Mouse (Mus musculus) MEL (cell line): ENCODE measurements around the gene Myo1a. TPM values are rescaled to one million over a fixed set of nuclear protein-coding genes. Genes with fewer than 3 reads are reported as not detected.

Source experiments
- DNase-seq: peaks from one replicate; pipeline ENCODE4 v3.0.0; 2011; ENCODE audit warnings: low read depth, low spot score
- H3K27ac ChIP-seq: 2 replicates; pipeline ENCODE4 v1.5.1; 2012; ENCODE audit warnings: low read depth, mild to moderate bottlenecking, control low read depth, low read length, moderate library complexity; ENCODE audit not compliant: control insufficient read depth
- H3K27me3 ChIP-seq, 2 experiments: fragments of 150-350 bp in 1 of 2; sonication (generic) in 1 of 2; 2 replicates each; pipeline ENCODE4 v1.6.1; 2012; ENCODE audit warnings: low read length in 2 of 2, mild to moderate bottlenecking in 2 of 2, improper control_type of control experiment in 1 of 2, moderate library complexity in 1 of 2; ENCODE audit not compliant: insufficient read depth in 2 of 2, control insufficient read depth in 1 of 2
- H3K36me3 ChIP-seq, 2 experiments: 2 replicates each; pipeline ENCODE4 v1.6.1; 2012 to 2014; ENCODE audit warnings: low read length in 2 of 2, improper control_type of control experiment in 1 of 2, inconsistent platforms in 1 of 2, mild to moderate bottlenecking in 1 of 2; ENCODE audit not compliant: insufficient read depth in 2 of 2, control insufficient read depth in 1 of 2
- H3K4me1 ChIP-seq, 2 experiments: fragments of 150-350 bp in 1 of 2; sonication (generic) in 1 of 2; 2 replicates each; pipeline ENCODE4 v1.6.1; 2012; ENCODE audit warnings: low read length in 2 of 2, improper control_type of control experiment in 1 of 2, mild to moderate bottlenecking in 1 of 2; ENCODE audit not compliant: insufficient read depth in 2 of 2, control insufficient read depth in 1 of 2
- H3K4me3 ChIP-seq, 2 experiments: fragments of 150-350 bp in 1 of 2; sonication (generic) in 1 of 2; 2 replicates each; pipeline ENCODE4 v1.5.1; 2012; ENCODE audit warnings: low read depth in 2 of 2, low read length in 2 of 2, mild to moderate bottlenecking in 2 of 2, moderate library complexity in 2 of 2, control low read depth in 1 of 2, improper control_type of control experiment in 1 of 2; ENCODE audit not compliant: control insufficient read depth in 1 of 2, insufficient read depth in 1 of 2
- H3K79me2 ChIP-seq: 2 replicates; pipeline ENCODE4 v1.6.1; 2012; ENCODE audit warnings: mild to moderate bottlenecking, low read length, moderate library complexity; ENCODE audit not compliant: control insufficient read depth, poor library complexity, insufficient read depth
- H3K9ac ChIP-seq: 2 replicates; pipeline ENCODE4 v1.6.1; 2012; ENCODE audit warnings: low read depth, mild to moderate bottlenecking, control low read depth, low read length, moderate library complexity; ENCODE audit not compliant: control insufficient read depth, poor library complexity, severe bottlenecking
- H3K9me3 ChIP-seq: fragments of 150-350 bp; sonication (generic); replicated peaks from 2 replicates; pipeline ENCODE4 v1.6.1; 2012; ENCODE audit warnings: mild to moderate bottlenecking, low read length, improper control_type of control experiment, moderate library complexity; ENCODE audit not compliant: insufficient read depth
- BHLHE40 ChIP-seq: IDR thresholded peaks from 2 replicates; pipeline ENCODE4 v1.6.1; 2012; ENCODE audit warnings: low read depth, mild to moderate bottlenecking, inconsistent platforms, low read length, improper control_type of control experiment, borderline replicate concordance
- CTCF ChIP-seq, 3 experiments: IDR thresholded peaks in 2 of 3; conservative IDR thresholded peaks in 1 of 3; 2 replicates each; pipeline ENCODE4 v1.5.1; 2011 to 2012; ENCODE audit warnings: low read length in 3 of 3, low read depth in 2 of 3, mild to moderate bottlenecking in 2 of 3, improper control_type of control experiment in 1 of 3, inconsistent platforms in 1 of 3, mixed read lengths in 1 of 3, moderate library complexity in 1 of 3; ENCODE audit not compliant: control insufficient read depth in 1 of 3, insufficient read depth in 1 of 3, poor library complexity in 1 of 3, severe bottlenecking in 1 of 3
- ELF1 ChIP-seq: IDR thresholded peaks from 2 replicates; pipeline ENCODE4 v1.6.1; 2014; ENCODE audit warnings: low read depth, mild to moderate bottlenecking, inconsistent platforms, low read length, improper control_type of control experiment, moderate library complexity
- ETS1 ChIP-seq: IDR thresholded peaks from 2 replicates; pipeline ENCODE4 v1.6.1; 2012; ENCODE audit warnings: low read depth, mild to moderate bottlenecking, inconsistent platforms, low read length, improper control_type of control experiment, moderate library complexity
- HCFC1 ChIP-seq: IDR thresholded peaks from 2 replicates; pipeline ENCODE4 v1.6.1; 2012; ENCODE audit warnings: low read depth, mild to moderate bottlenecking, inconsistent platforms, low read length, improper control_type of control experiment, moderate library complexity
- KAT2A ChIP-seq: conservative IDR thresholded peaks from 2 replicates; pipeline ENCODE4 v1.6.1; 2012; ENCODE audit warnings: low read depth, low read length, improper control_type of control experiment, inconsistent platforms
- MAZ ChIP-seq: IDR thresholded peaks from 2 replicates; pipeline ENCODE4 v1.6.1; 2012; ENCODE audit warnings: low read depth, mild to moderate bottlenecking, inconsistent platforms, low read length, improper control_type of control experiment
- MXI1 ChIP-seq: IDR thresholded peaks from 2 replicates; pipeline ENCODE4 v1.6.1; 2011; ENCODE audit warnings: mild to moderate bottlenecking, low read depth, low read length, improper control_type of control experiment
- NELFE ChIP-seq: IDR thresholded peaks from 2 replicates; pipeline ENCODE4 v1.6.1; 2011; ENCODE audit warnings: low read depth, low read length, improper control_type of control experiment
- SIN3A ChIP-seq: IDR thresholded peaks from 2 replicates; pipeline ENCODE4 v1.6.1; 2012; ENCODE audit warnings: low read length, improper control_type of control experiment, inconsistent platforms
- TAL1 ChIP-seq: IDR thresholded peaks from 2 replicates; pipeline ENCODE4 v1.6.1; 2012; ENCODE audit warnings: mild to moderate bottlenecking, inconsistent platforms, low read length, moderate library complexity, mixed read lengths
- TBP ChIP-seq: IDR thresholded peaks from 2 replicates; pipeline ENCODE4 v1.8.0; 2011; ENCODE audit warnings: low read depth, low read length, improper control_type of control experiment
- ZKSCAN1 ChIP-seq: IDR thresholded peaks from 2 replicates; pipeline ENCODE4 v1.6.1; 2012; ENCODE audit warnings: low read depth, mild to moderate bottlenecking, inconsistent platforms, low read length, improper control_type of control experiment, moderate library complexity
- polyA plus RNA-seq, 2 experiments: library from polyadenylated mRNA; stranded (reverse) in 1 of 2; unstranded in 1 of 2; fragments of >175 nt in 1 of 2; fragments of >200 nt in 1 of 2; gene quantifications; 2 replicates each; pipeline versions ENCODE4 v1.2.1 to v1.2.4; 2012; ENCODE audit warnings: low replicate concordance in 2 of 2, low read depth in 1 of 2; ENCODE audit not compliant: insufficient read length in 2 of 2, insufficient read depth in 1 of 2, missing spikeins in 1 of 2
- total RNA-seq: library from RNA; depleted of rRNA; stranded (reverse); fragments of 300-350 nt; gene quantifications from 2 replicates; pipeline ENCODE4 v1.2.3, GENCODE M21; 2012

Gene Myo1a
- total and polyA plus RNA-seq, 3 experiments: 0.08 to 0.33 TPM; not detected in 1

DNA sequence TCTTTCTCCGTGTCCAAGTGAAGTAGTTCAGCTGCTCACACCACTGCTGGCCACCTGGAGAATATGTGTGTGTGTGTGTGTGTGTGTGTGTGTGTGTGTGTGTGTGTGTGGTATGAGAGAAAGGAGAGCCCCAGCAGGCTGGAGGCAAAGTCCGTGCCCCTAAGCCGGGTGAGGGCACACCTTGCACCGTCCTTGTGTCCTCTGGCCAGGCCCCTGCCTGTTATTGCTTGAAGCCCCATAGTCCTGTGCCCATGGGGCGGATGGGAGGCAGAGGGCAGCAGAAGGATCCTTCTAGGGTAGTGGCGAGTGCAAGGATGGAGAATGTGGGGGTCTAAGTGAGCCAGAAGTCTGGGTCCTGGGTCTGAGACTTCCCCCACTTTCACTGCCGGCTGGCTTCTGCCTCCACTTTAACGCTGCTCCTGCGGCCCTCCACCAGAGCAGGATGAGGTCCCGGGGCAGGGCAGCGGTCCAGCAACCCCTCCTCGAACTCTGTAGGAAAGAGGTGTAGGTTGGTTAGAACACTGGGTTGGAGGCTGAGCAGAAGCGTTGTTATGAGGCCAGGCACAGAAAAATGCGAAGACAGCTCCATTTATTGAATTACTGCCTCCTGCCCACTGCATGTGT, 43.6 kb upstream of the Myo1a start:
- peaks cover 3 to 39% of the 10 kb centered on the region in 2 experiments; a peak in 3 of 4 replicates for H3K4me1 ChIP-seq
- H3K9ac ChIP-seq: peak overlapping the region; percentile 24
- H3K9me3 ChIP-seq: no peaks in the 10 kb centered on the region
- peak overlapping the region; percentile 21; the same call in 1 of the 2 replicates for H3K27ac ChIP-seq
- TF ChIP-seq ZKSCAN1 (no peak), ETS1 (no peak), CTCF (IDR thresholded peaks at IDR 0.05 in 2 of 3, conservative IDR thresholded peaks at IDR 0.05 in 1 of 3; ENCODE audit: control insufficient read depth in 1 of 3, insufficient read depth in 1 of 3, low read depth in 2 of 3, low read length in 3 of 3, poor library complexity in 1 of 3, severe bottlenecking in 1 of 3) (no peak), TAL1 (no peak), KAT2A (no peak), TBP (no peak)
- TF ChIP-seq, all 39 proteins: peak for 0
- H3K36me3 ChIP-seq: peaks cover 0 to 25% of the 10 kb centered on the region in 2 experiments; a peak in 2 of 4 replicates
- H3K4me3 ChIP-seq: no peak overlapping the region
- H3K27me3 ChIP-seq: no peaks in the 10 kb centered on the region
- H3K79me2 ChIP-seq: peaks cover 22% of the 10 kb centered on the region
- no peak for DNase-seq

DNA sequence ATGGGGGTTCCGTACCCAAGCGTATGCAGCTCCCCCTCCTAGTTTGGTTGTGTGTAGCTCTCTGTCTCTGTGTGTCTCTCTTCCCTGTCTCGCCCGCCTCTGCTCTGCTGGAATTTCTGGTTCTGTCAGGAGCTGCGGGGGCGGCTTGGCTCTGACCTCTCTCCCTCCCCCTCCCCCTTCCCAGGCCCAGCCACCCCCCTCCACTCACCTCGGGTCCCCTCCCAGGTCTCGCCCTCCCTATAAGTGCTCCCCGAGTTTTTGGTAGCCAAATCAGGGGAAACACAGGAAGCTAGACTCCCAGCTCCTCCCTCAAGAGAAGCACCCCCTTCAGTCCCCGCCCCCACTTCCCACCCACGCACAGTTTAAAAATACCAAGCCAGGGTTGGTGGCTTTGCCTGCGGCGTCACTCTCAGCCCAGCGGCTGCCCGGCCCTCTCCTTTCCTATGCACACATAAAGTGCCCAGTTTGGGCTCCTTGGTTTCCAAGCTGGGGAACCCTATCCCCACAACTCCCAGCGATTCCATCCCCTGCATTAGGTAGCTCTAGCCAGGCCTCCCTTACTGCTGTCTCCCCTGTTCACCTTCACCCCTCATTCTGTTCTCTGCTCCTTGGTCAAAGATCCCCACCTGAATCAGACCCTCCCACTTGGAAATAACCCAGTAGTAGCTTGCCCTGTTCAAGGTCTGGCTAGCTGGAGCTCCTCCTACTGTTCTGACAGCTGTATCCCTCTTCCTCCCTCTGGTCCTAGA, 42.9 kb upstream of the Myo1a start:
- Histone ChIP-seq H3K36me3 (peaks cover 0 to 25% of the 10 kb centered on the region in 2 experiments; a peak in 2 of 4 replicates), H3K4me3 (no peak overlapping the region), H3K27me3 (no peaks in the 10 kb centered on the region), H3K4me1 (peaks cover 3 to 39% of the 10 kb centered on the region in 2 experiments; a peak in 3 of 4 replicates), H3K9ac (peak overlapping the region; percentile 44), H3K9me3 (no peaks in the 10 kb centered on the region), H3K79me2 (peaks cover 22% of the 10 kb centered on the region), H3K27ac (peak overlapping the region; percentile 30)
- TF ChIP-seq MAZ (0 out of 2 replicates have a peak, but pooled peaks have one; percentile 41), ELF1 (no peak), HCFC1 (no peak), BHLHE40 (no peak), MXI1 (0 out of 2 replicates have a peak, but pooled peaks have one; percentile 16), SIN3A (peak; percentile 46)
- peak; percentile 85 for DNase-seq

DNA sequence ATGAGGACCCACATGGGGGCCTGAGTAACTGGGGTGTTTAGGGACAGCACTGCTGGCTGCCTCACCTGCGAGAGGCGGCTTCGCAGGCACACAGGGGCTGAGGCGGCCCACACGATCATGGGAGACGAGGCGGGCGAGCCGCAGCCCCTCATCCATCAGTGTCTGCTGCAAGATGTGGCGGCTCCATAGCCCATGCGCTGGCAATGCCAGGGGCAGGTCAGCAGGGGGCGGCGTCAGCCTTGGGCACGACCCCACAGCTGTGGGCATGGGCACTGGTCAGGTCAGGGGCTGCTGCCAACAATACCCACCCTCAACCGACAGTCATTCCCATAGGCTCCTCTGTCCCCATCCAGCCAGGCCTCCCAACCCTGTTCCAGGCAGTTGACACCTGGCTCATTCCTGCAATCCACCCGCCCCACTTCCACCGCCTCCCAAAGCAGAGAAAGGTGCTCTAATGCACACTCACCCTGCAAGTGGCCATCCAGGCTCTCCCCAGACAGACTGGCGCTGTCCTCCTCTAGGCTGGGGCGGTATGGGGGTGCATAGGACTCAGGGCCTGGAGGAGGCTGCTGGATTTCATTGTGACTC, 42.2 kb upstream of the Myo1a start:
- H3K27me3 ChIP-seq: no peaks in the 10 kb centered on the region
- TF ChIP-seq SIN3A: no peak
- no peak for TF ChIP-seq NELFE
- no peak for TF ChIP-seq ZKSCAN1
- peak; percentile 45 to 75 (median 49); a peak in 5 of 6 replicates for TF ChIP-seq CTCF (IDR thresholded peaks at IDR 0.05 in 2 of 3, conservative IDR thresholded peaks at IDR 0.05 in 1 of 3; ENCODE audit: control insufficient read depth in 1 of 3, insufficient read depth in 1 of 3, low read depth in 2 of 3, low read length in 3 of 3, poor library complexity in 1 of 3, severe bottlenecking in 1 of 3)
- TF ChIP-seq, all 39 proteins: peak for 1
- peaks cover 3 to 39% of the 10 kb centered on the region in 2 experiments; a peak in 3 of 4 replicates for H3K4me1 ChIP-seq
- H3K9me3 ChIP-seq: no peaks in the 10 kb centered on the region
- H3K4me3 ChIP-seq: no peak overlapping the region
- H3K9ac ChIP-seq: peak overlapping the region; percentile 11; the same call in 1 of the 2 replicates
- H3K27ac ChIP-seq: peak overlapping the region; percentile 30; the same call in 1 of the 2 replicates
- no peak for DNase-seq
- peaks cover 22% of the 10 kb centered on the region for H3K79me2 ChIP-seq
- H3K36me3 ChIP-seq: peaks cover 0 to 25% of the 10 kb centered on the region in 2 experiments; a peak in 2 of 4 replicates
